ENCODE assay signal across 8 mouse cellular contexts in the genomic region with DNA sequence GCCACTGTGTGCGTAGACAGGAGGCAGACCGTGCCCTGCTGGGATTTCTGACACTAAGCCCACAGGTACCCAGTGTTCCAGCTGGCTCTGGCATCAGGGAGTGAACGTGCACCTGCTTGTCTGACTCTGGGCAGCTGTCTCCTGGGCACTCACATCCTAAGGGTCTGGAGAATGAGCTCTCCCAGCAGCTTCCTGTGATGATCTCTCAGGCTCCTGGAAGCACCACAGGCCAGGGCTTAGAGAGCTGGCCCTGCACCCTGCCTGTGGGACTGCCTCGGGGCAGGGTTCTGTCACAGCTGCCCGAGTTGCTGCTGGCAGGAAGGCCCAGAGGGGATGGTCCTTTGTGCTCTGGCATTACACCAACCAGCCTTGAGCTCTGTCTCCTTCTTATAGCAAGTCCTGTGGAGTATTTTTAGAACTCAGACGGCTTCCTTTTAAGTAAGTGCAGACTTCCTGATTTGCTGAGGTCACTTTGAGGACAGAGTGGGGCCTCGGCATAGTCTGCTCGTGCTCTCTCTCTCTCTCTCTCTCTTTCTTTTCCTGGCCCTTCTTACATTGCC. TPM values are rescaled to one million over a fixed set of nuclear protein-coding genes. Genes with fewer than 3 reads are reported as not detected.
DNase-seq lines count a peak whose midpoint lies in the region; ATAC-seq and TF ChIP-seq lines count a peak whose summit lies in the region.

No protein-coding gene starts in this region.

- H3K9me3 ChIP-seq in lung, postnatal 0 days (ENCODE audit: low read length) = no peaks in the 10 kb centered on the region

- H3K4me2 ChIP-seq in lung, postnatal 0 days (replicated peaks; ENCODE audit: low read depth, low read length) = no peak overlapping the region

- no peak overlapping the region for H3K4me3 ChIP-seq in lung, postnatal 0 days (ENCODE audit: low read depth, low read length)

- no peak for TF ChIP-seq POLR2A in brain, embryonic 14.5 days (IDR thresholded peaks at IDR 0.05; ENCODE audit: borderline replicate concordance, extremely low read depth, insufficient read depth, insufficient read length, poor library complexity, severe bottlenecking)

- TF ChIP-seq EP300 in lung, postnatal 0 days (IDR thresholded peaks at IDR 0.05) = peak; percentile 70

- TF ChIP-seq CTCF in brain, embryonic 14.5 days (IDR thresholded peaks at IDR 0.05; ENCODE audit: borderline replicate concordance, extremely low read depth, insufficient read depth, insufficient read length) = no peak
- no peak for TF ChIP-seq CTCF in lung, postnatal 0 days (IDR thresholded peaks at IDR 0.05)

- peak; percentile 67 to 78 for DNase-seq in right cerebral cortex, postnatal 10 days (ENCODE audit: low spot score in 2 of 2)
- DNase-seq in right cerebral cortex, postnatal 25 days = no peak
- peak; percentile 52 for DNase-seq in brain, embryonic 14.5 days (ENCODE audit: low read depth)
- peak; percentile 83 to 87 for DNase-seq in heart, adult 9 months (ENCODE audit: low spot score in 2 of 2)
- peak; percentile 71 for DNase-seq in kidney, adult 9 months
- peak; percentile 89 for DNase-seq in lung, postnatal 0 days (ENCODE audit: low spot score)
- DNase-seq in splenic B cell, adult 2 months (ENCODE audit: low read depth, low spot score) = peak; percentile 59
- no peak for DNase-seq in spleen, adult 12 weeks (ENCODE audit: low spot score)

- no peaks in the 10 kb centered on the region for H3K27me3 ChIP-seq in lung, postnatal 0 days (replicated peaks; ENCODE audit: insufficient read depth, low read length)
- no peaks in the 10 kb centered on the region for H3K27me3 ChIP-seq in splenic B cell, adult 2 months (ENCODE audit: control insufficient read depth, insufficient read depth, low read length, poor library complexity, severe bottlenecking)

- peak overlapping the region; percentile 60 for H3K27ac ChIP-seq in lung, postnatal 0 days (ENCODE audit: low read length)

- H3K36me3 ChIP-seq in lung, postnatal 0 days (ENCODE audit: insufficient read depth, low read length) = no peaks in the 10 kb centered on the region
- peaks cover 41% of the 10 kb centered on the region for H3K36me3 ChIP-seq in splenic B cell, adult 2 months (ENCODE audit: control insufficient read depth, insufficient read depth, low read length, poor library complexity, severe bottlenecking)

- H3K4me1 ChIP-seq in lung, postnatal 0 days (ENCODE audit: insufficient read depth, low read depth, low read length) = peaks cover 8% of the 10 kb centered on the region; the same call in 1 of the 2 replicates

- 18% methylated on average over 8 of the region's 8 CpGs for WGBS in lung, postnatal 0 days

- no peak overlapping the region for H3K9ac ChIP-seq in lung, postnatal 0 days (replicated peaks; ENCODE audit: low read depth)

- ATAC-seq in lung, postnatal 0 days = peak; percentile 91

RNA-seq across cellular contexts. Expression of gene Fbxw11, which starts 23.2 kb away (rescaled TPM):
- polyA plus RNA-seq in brain, embryonic 14.5 days (2012; rRNA removed) = 105 and 106 TPM in 2 replicates
- 46.6 and 54.2 TPM in 2 replicates for polyA plus RNA-seq in lung, postnatal 0 days (2015; fragmentation: Nextera tagmentation; extraction: Ambion mirVana)

Comparison
In these comparisons a context has a peak if more than half of its experiments do, and no peak if none do; other contexts are left out.
1. DNase-seq: peak in right cerebral cortex, postnatal 10 days (2 of 2), brain, embryonic 14.5 days (single experiment), heart, adult 9 months (2 of 2), kidney, adult 9 months (single experiment), lung, postnatal 0 days (single experiment) and splenic B cell, adult 2 months (single experiment); none in right cerebral cortex, postnatal 25 days (single experiment) and spleen, adult 12 weeks (single experiment).